Mouse (Mus musculus): ENCODE measurements around the gene Krt7.

DNA sequence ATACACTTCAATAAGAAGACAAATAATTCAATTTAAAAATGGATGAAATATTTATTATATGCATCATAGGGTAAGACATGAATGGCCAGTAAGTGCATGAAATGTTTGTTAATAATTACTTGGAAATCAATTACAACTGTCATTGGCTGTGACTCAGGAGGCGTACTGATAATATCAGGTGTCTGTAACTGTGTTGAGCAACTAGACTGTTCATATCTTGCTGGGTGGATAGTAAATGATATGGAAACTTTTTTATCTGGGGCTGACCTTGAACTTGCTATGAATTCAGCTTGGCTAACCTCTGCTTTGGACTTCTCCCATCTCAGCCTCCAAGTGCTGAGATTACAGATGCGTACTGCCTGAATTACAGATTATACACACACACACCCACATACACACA is 13.2 kb upstream of the Krt7 start:
- TF ChIP-seq JUND (conservative IDR thresholded peaks at IDR 0.05; ENCODE audit: low read depth, low read length), result no peak
- TF ChIP-seq CHD1 (IDR thresholded peaks at IDR 0.05; ENCODE audit: low read depth, low read length), result no peak
- TF ChIP-seq ZMIZ1 (IDR thresholded peaks at IDR 0.05; ENCODE audit: low read depth, low read length), result no peak
- TF ChIP-seq POLR2A (IDR thresholded peaks at IDR 0.05; ENCODE audit: low read depth, low read length), result no peak
- TF ChIP-seq EP300 (IDR thresholded peaks at IDR 0.05; ENCODE audit: low read length), result no peak
- no peak for TF ChIP-seq TCF12 (IDR thresholded peaks at IDR 0.05; ENCODE audit: low read depth, low read length)
- TF ChIP-seq JUN (IDR thresholded peaks at IDR 0.05; ENCODE audit: insufficient read depth, low read depth, low read length), result no peak
- TF ChIP-seq ZC3H11A (IDR thresholded peaks at IDR 0.05; ENCODE audit: low read depth, low read length), result no peak
- TF ChIP-seq SMC3 (IDR thresholded peaks at IDR 0.05; ENCODE audit: low read depth, low read length), result no peak
- TF ChIP-seq CTCF (conservative IDR thresholded peaks at IDR 0.05 in 1 of 2, IDR thresholded peaks at IDR 0.05 in 1 of 2; ENCODE audit: low read depth in 2 of 2, low read length in 2 of 2), result no peak
- no peak for TF ChIP-seq POLR2AphosphoS2 (IDR thresholded peaks at IDR 0.05; ENCODE audit: low read depth, low read length)
- no peak for TF ChIP-seq TBP (conservative IDR thresholded peaks at IDR 0.05; ENCODE audit: low read depth, low read length)
- TF ChIP-seq HCFC1 (IDR thresholded peaks at IDR 0.05; ENCODE audit: low read depth, low read length), result no peak
- no peak for TF ChIP-seq KAT2A (IDR thresholded peaks at IDR 0.05; ENCODE audit: insufficient replicate concordance, low read length)
